ENCODE assay signal across 16 mouse cellular contexts in the genomic region with DNA sequence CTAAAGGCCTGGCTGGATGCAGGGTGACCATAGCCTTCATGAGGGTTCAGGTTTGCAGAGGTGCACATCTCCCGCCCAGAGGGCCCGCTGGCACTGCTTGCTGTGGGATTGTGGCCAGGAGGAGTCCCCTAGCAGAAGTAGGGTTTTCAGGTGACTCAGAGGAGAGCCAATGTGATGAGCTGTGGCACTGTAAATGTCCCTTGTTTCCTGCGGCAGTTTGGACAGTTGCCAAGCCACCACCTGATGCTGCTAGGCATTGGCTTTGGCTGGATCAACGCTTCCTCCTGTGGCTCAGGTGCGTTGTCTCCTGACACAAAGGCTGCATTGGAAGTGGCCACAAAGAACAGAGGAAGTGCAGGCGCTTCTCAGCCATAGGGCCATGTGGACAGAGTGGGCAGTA. TPM values are rescaled to one million over a fixed set of nuclear protein-coding genes. Genes with fewer than 3 reads are reported as not detected.
DNase-seq lines count a peak whose midpoint lies in the region; ATAC-seq and TF ChIP-seq lines count a peak whose summit lies in the region.
"Had no signal": no experiment of that assay in that cellular context is flagged by ENCODE, and none has a peak within 500 bp of the region (broad histone marks: within the 10 kb centered on the region; RNA-seq: fewer than 3 reads in every experiment).

No protein-coding gene starts in this region.

- WGBS in liver, adult 2 months: 50% methylated on average over 6 of the region's 6 CpGs
- WGBS in liver, embryonic 11.5 days: 77% methylated on average over 6 of the region's 6 CpGs
- whole genome bisulfite sequencing in intestine, embryonic 15.5 days: 66% methylated on average over 6 of the region's 6 CpGs
- 67% methylated on average over 6 of the region's 6 CpGs for WGBS in stomach, embryonic 16.5 days

- peaks cover 17% of the 10 kb centered on the region for H3K4me1 ChIP-seq in liver, adult 2 months (ENCODE audit: control insufficient read depth, insufficient read depth, low read length)
- H3K4me1 ChIP-seq in liver, embryonic 11.5 days (replicated peaks; ENCODE audit: control insufficient read depth, insufficient read depth, low read length): no peaks in the 10 kb centered on the region
- no peaks in the 10 kb centered on the region; the same call in 1 of the 2 replicates for H3K4me1 ChIP-seq in intestine, embryonic 15.5 days (replicated peaks)
- H3K4me1 ChIP-seq in stomach, embryonic 16.5 days (ENCODE audit: control insufficient read depth, insufficient read depth, low read length): no peaks in the 10 kb centered on the region

- no peak for TF ChIP-seq POLR2A in liver, adult 2 months (IDR thresholded peaks at IDR 0.05; ENCODE audit: extremely low read depth, insufficient read depth, low read length)

- no peaks in the 10 kb centered on the region for H3K9me3 ChIP-seq in liver, embryonic 11.5 days (ENCODE audit: control insufficient read depth, low read length)
- no peaks in the 10 kb centered on the region for H3K9me3 ChIP-seq in intestine, embryonic 15.5 days
- H3K9me3 ChIP-seq in stomach, embryonic 16.5 days (replicated peaks; ENCODE audit: control insufficient read depth, low read length): no peaks in the 10 kb centered on the region
- H3K9me3 ChIP-seq: forebrain, embryonic 12.5 days; liver, embryonic 15.5 days had no signal

- H3K9ac ChIP-seq in liver, adult 2 months (ENCODE audit: low read depth, low read length): no peak overlapping the region
- H3K9ac ChIP-seq in liver, embryonic 11.5 days (ENCODE audit: low read depth, low read length): no peak overlapping the region
- no peak overlapping the region for H3K9ac ChIP-seq in intestine, embryonic 15.5 days
- H3K9ac ChIP-seq in stomach, embryonic 16.5 days (ENCODE audit: low read length): no peak overlapping the region
- H3K9ac ChIP-seq: forebrain, embryonic 12.5 days; liver, embryonic 15.5 days had no signal

- DNase-seq in heart, postnatal 4 days: peak; percentile 14
- DNase-seq in heart, adult 11 months: no peak
- peak; percentile 57 for DNase-seq in liver, adult 2 months (ENCODE audit: extremely low read depth, low read depth, low spot score)
- no peak for DNase-seq in liver, embryonic 11.5 days (ENCODE audit: low spot score)
- no peak for DNase-seq in spleen, postnatal 36 days (ENCODE audit: low spot score in 2 of 2)
- no peak for DNase-seq in gastrocnemius, postnatal 25 days
- DNase-seq: gastrocnemius, adult 2 months; right cerebral cortex, adult 18-20 months; thymus, postnatal 4 days had no signal

- H3K27ac ChIP-seq in liver, adult 2 months (replicated peaks; ENCODE audit: insufficient read depth, low read depth, low read length): peak overlapping the region; percentile 13
- no peak overlapping the region for H3K27ac ChIP-seq in liver, embryonic 11.5 days (ENCODE audit: low read depth, low read length)
- H3K27ac ChIP-seq in intestine, embryonic 15.5 days: peak overlapping the region; percentile 65
- peak overlapping the region; percentile 48; the same call in 1 of the 2 replicates for H3K27ac ChIP-seq in stomach, embryonic 16.5 days (ENCODE audit: low read length)
- H3K27ac ChIP-seq: forebrain, embryonic 12.5 days; gastrocnemius, adult 2 months had no signal

- H3K79me2 ChIP-seq in liver, adult 2 months (ENCODE audit: control insufficient read depth, insufficient read depth, low read length): peaks cover 29% of the 10 kb centered on the region

- no peaks in the 10 kb centered on the region for H3K27me3 ChIP-seq in liver, adult 2 months (ENCODE audit: control insufficient read depth, insufficient read depth, low read length)
- H3K27me3 ChIP-seq in liver, embryonic 11.5 days (replicated peaks; ENCODE audit: control insufficient read depth, insufficient read depth, low read length): peaks cover 8% of the 10 kb centered on the region
- no peaks in the 10 kb centered on the region for H3K27me3 ChIP-seq in intestine, embryonic 15.5 days (replicated peaks)
- H3K27me3 ChIP-seq in stomach, embryonic 16.5 days (ENCODE audit: control insufficient read depth, insufficient read depth, low read length): no peaks in the 10 kb centered on the region

- no peak overlapping the region for H3K4me2 ChIP-seq in liver, embryonic 11.5 days
- H3K4me2 ChIP-seq in intestine, embryonic 15.5 days (replicated peaks): no peak overlapping the region; the same call in 1 of the 2 replicates
- no peak overlapping the region for H3K4me2 ChIP-seq in stomach, embryonic 16.5 days (ENCODE audit: low read depth, low read length)
- H3K4me2 ChIP-seq: forebrain, embryonic 12.5 days; heart, embryonic 11.5 days; liver, embryonic 15.5 days had no signal

- no peak overlapping the region for H3K4me3 ChIP-seq in liver, adult 2 months (ENCODE audit: insufficient read depth, low read depth, low read length)
- H3K4me3 ChIP-seq in liver, embryonic 11.5 days (ENCODE audit: low read depth, low read length): no peak overlapping the region
- no peak overlapping the region for H3K4me3 ChIP-seq in intestine, embryonic 15.5 days (replicated peaks)
- H3K4me3 ChIP-seq in stomach, embryonic 16.5 days (replicated peaks; ENCODE audit: low read length): no peak overlapping the region
- H3K4me3 ChIP-seq: forebrain, embryonic 12.5 days; gastrocnemius, adult 2 months; liver, embryonic 15.5 days had no signal

- no peak for ATAC-seq in liver, embryonic 11.5 days (replicated peaks; ENCODE audit: low FRiP score)
- peak; percentile 64 for ATAC-seq in intestine, embryonic 15.5 days
- peak; percentile 51; the same call in 1 of the 2 replicates for ATAC-seq in stomach, embryonic 16.5 days (ENCODE audit: insufficient read depth, low FRiP score)
- ATAC-seq: CD4-positive, CD25-positive, alpha-beta regulatory T cell, adult 4 months had no signal

- TF ChIP-seq CTCF in liver, adult 2 months (IDR thresholded peaks at IDR 0.05; ENCODE audit: low read depth, low read length): no peak

- no peaks in the 10 kb centered on the region for H3K36me3 ChIP-seq in liver, adult 2 months (ENCODE audit: control insufficient read depth, insufficient read depth, low read length)
- no peaks in the 10 kb centered on the region for H3K36me3 ChIP-seq in liver, embryonic 11.5 days (ENCODE audit: control insufficient read depth, insufficient read depth, low read length)
- H3K36me3 ChIP-seq in intestine, embryonic 15.5 days: no peaks in the 10 kb centered on the region
- H3K36me3 ChIP-seq in stomach, embryonic 16.5 days (ENCODE audit: control insufficient read depth, insufficient read depth, low read length): no peaks in the 10 kb centered on the region
- H3K36me3 ChIP-seq: forebrain, embryonic 12.5 days; liver, embryonic 15.5 days had no signal

RNA-seq across cellular contexts. Expression of gene Rhpn2, which starts 7.3 kb away (rescaled TPM):
- 1 to 10 TPM; 4.1 to 4.4 TPM for total RNA-seq in heart, postnatal 4 days (2021)
- total RNA-seq in liver, adult 2 months (2014; rRNA removed): 14.0 and 18.5 TPM in 2 replicates
- polyA plus RNA-seq in liver, adult 2 months (2012; rRNA removed): 6.8 and 6.9 TPM in 2 replicates
- polyA plus RNA-seq in liver, embryonic 11.5 days (2014; fragmentation: Nextera tagmentation; extraction: Ambion mirVana): 6.1 and 6.8 TPM in 2 replicates
- 73.2 and 74.7 TPM in 2 replicates for polyA plus RNA-seq in intestine, embryonic 15.5 days (2015; fragmentation: Nextera tagmentation; extraction: Ambion mirVana)
- polyA plus RNA-seq in stomach, embryonic 16.5 days (2015; fragmentation: Nextera tagmentation; extraction: Ambion mirVana): 32.4 and 37.5 TPM in 2 replicates
- total RNA-seq in gastrocnemius, postnatal 25 days (2021): 1 to 10 TPM in 1 of 2 experiments, under 1 TPM in 1; 0.67 to 1.3 TPM
- total RNA-seq: hematopoietic stem cell, adult 5-6 weeks had no signal

RNA-seq across cellular contexts. Expression of gene Gpatch1, which starts 23.0 kb away (rescaled TPM):
- total RNA-seq in heart, postnatal 4 days (2021): 10 to 100 TPM; 11.4 to 12.7 TPM
- 4.1 and 5.3 TPM in 2 replicates for total RNA-seq in liver, adult 2 months (2014; rRNA removed)
- polyA plus RNA-seq in liver, adult 2 months (2012; rRNA removed): 1.9 and 2.5 TPM in 2 replicates
- 15.3 and 16.1 TPM in 2 replicates for polyA plus RNA-seq in liver, embryonic 11.5 days (2014; fragmentation: Nextera tagmentation; extraction: Ambion mirVana)
- polyA plus RNA-seq in intestine, embryonic 15.5 days (2015; fragmentation: Nextera tagmentation; extraction: Ambion mirVana): 14.8 and 14.9 TPM in 2 replicates
- polyA plus RNA-seq in stomach, embryonic 16.5 days (2015; fragmentation: Nextera tagmentation; extraction: Ambion mirVana): 13.5 and 14.3 TPM in 2 replicates
- total RNA-seq in gastrocnemius, postnatal 25 days (2021): 1 to 10 TPM; 4.2 to 5.2 TPM

RNA-seq across cellular contexts. Expression of gene Faap24, which starts 55.4 kb away (rescaled TPM):
- total RNA-seq in heart, postnatal 4 days (2021): 1 to 10 TPM; 4.6 to 4.7 TPM
- total RNA-seq in liver, adult 2 months (2014; rRNA removed): 0.81 and 1.0 TPM in 2 replicates
- polyA plus RNA-seq in liver, adult 2 months (2012; rRNA removed): 1.8 and 2.1 TPM in 2 replicates
- polyA plus RNA-seq in liver, embryonic 11.5 days (2014; fragmentation: Nextera tagmentation; extraction: Ambion mirVana): 40.0 and 43.6 TPM in 2 replicates
- 22.0 and 22.7 TPM in 2 replicates for polyA plus RNA-seq in intestine, embryonic 15.5 days (2015; fragmentation: Nextera tagmentation; extraction: Ambion mirVana)
- polyA plus RNA-seq in stomach, embryonic 16.5 days (2015; fragmentation: Nextera tagmentation; extraction: Ambion mirVana): 14.7 and 15.9 TPM in 2 replicates
- total RNA-seq in gastrocnemius, postnatal 25 days (2021): 1 to 10 TPM in 1 of 2 experiments, under 1 TPM in 1; 0.79 to 1.0 TPM

RNA-seq across cellular contexts. Expression of gene Cep89, which starts 55.6 kb away (rescaled TPM):
- 10 to 100 TPM; 26.4 to 26.6 TPM for total RNA-seq in heart, postnatal 4 days (2021)
- total RNA-seq in liver, adult 2 months (2014; rRNA removed): 3.2 TPM in 2 replicates
- 3.3 and 5.0 TPM in 2 replicates for polyA plus RNA-seq in liver, adult 2 months (2012; rRNA removed)
- polyA plus RNA-seq in liver, embryonic 11.5 days (2014; fragmentation: Nextera tagmentation; extraction: Ambion mirVana): 33.4 and 33.7 TPM in 2 replicates
- 43.2 and 45.8 TPM in 2 replicates for polyA plus RNA-seq in intestine, embryonic 15.5 days (2015; fragmentation: Nextera tagmentation; extraction: Ambion mirVana)
- polyA plus RNA-seq in stomach, embryonic 16.5 days (2015; fragmentation: Nextera tagmentation; extraction: Ambion mirVana): 41.1 and 41.8 TPM in 2 replicates
- 1 to 10 TPM; 4.9 to 6.4 TPM for total RNA-seq in gastrocnemius, postnatal 25 days (2021)

Comparison
In these comparisons a context has a peak if more than half of its experiments do, and no peak if none do; other contexts are left out.
1. DNase-seq: peak in heart, postnatal 4 days (single experiment) and liver, adult 2 months (single experiment); none in heart, adult 11 months (single experiment), liver, embryonic 11.5 days (single experiment), spleen, postnatal 36 days (0 of 2) and gastrocnemius, postnatal 25 days (single experiment).